Mouse (Mus musculus) frontal cortex, adult 2 months (tissue): Measurements from ENCODE around the gene Il13ra1. TPM values are rescaled to one million over a fixed set of nuclear protein-coding genes. Genes with fewer than 3 reads are reported as not detected.

Experiments
- DNase-seq, 2 experiments: peaks; one replicate each; pipeline ENCODE4 v3.0.0; 2022; ENCODE audit warnings: low spot score in 1 of 2; ENCODE audit errors: extremely low spot score in 1 of 2
- polyA plus RNA-seq: library from polyadenylated mRNA; depleted of rRNA; stranded (reverse); fragments of >200 nt; gene quantifications from 2 replicates; pipeline ENCODE4 v1.2.3, GENCODE M21; 2012; rRNA removed

The Il13ra1 gene
- polyA plus RNA-seq, 1 experiment = 5.0 TPM

DNA sequence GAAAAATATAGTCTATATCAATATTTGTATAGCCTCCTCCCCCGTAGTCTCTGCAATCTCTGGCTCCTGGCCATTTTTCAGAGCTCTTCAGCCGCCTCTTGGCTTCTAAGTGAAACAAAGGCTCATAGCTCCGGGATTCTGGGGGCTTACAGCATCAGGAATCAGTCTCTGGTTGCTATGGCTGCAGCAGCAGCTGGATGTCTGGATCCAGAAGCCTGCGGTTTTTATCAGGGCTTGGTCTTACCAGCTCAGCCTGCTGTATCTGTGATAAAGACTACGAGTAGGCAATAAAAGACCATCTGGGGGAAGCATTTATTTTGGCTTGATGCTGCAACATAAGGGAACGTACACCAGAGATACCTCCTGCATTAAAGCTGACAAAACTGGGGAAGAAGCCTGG is 82.0 kb downstream of the Il13ra1 start:
- no peak for DNase-seq

DNA sequence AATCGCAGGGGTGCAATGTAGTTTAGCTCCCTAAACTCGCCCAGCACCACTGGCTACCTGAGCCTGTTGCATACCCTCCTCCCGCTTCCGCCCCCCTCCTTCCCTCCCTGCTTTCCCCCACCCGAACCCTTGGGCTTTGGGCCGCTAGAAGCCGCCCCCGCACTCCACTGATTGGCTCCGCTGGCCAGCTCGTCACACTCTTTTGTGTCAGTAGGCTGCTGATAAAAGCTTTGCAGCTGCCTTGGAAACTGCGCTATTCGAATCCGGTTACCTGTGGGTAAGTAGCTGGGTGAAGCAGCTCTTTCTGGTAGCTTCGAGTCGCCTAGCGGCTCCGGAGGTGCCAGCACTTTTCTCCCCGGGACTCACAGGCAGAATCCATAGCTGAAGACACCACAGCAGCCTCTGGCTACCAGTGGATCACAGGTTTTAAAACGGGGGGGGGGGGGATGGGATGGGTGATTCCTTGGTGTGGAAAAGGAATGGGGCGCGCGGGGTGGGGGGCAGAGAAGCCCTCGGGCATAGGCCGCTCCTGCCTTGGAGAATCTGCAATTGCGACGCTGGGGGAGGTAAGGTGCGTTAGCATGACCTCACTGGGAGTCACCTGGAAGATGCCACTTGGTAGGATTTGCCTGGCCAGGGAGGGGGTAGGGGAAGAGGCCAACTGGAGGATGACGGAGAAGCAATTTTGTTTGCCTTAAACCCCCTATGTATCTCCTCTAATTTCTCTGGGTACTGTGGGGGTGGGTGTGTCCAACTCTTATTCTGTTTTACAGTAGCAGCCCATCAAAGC is 84.0 kb downstream of the Il13ra1 start, which contains the start of gene Zcchc12:
Gene Zcchc12 (plus strand): TSS at position 169 of the 790 bp plus-strand sequence.
- peak; percentile 8 to 68 for DNase-seq

DNA sequence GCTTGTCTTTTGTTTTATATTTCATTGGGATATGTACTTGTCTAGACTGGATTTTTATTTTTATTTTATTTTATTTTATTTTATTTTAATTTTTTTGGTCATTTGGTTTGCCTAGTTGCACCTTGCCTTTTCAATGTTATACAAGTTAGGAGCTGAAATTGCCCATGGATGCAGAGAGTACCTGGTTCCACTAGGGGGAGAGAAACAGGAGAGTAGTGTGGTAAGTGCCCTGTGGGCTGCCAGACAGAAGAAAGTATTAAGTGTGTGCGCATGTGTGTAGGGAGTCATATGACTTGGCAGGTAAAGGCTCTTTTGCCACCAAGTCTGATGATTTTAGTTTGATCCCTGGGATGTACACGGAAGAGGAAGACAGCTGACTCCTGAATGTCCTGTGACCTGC is 97.6 kb downstream of the Il13ra1 start:
- no peak for DNase-seq

DNA sequence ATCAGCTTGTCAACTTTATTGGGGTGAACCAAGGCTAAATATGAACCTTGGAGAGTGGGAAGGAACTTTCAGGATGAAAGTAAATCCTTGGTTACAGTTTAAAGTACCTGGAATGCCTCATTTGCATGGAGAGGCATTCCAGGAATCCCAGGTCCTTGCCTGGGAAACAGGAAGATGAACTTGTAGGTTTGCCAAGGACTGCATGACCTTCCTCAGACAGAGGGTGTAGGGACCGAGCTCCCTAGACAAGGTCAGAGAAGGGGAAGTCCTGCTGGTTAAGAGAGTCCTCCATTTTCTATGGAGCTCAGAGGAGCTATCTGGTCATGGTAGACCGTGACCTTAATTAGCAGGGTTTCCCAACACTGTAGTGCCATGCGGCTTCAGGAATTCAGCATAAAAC is 99.3 kb downstream of the Il13ra1 start:
- DNase-seq = no peak

Other genes with a start within 250 kb of the Il13ra1 start
- 7.5 and 8.3 TPM in 2 replicates for gene Dock11, start 223.3 kb upstream of the Il13ra1 start, polyA plus RNA-seq
- gene Zcchc12, start 83.8 kb downstream of the Il13ra1 start, polyA plus RNA-seq = 54.9 and 79.3 TPM in 2 replicates
- 4.6 TPM in 2 replicates for gene Lonrf3, start 216.2 kb downstream of the Il13ra1 start, polyA plus RNA-seq